Mouse (Mus musculus): ENCODE results near the gene Cdh22. TPM values are rescaled to one million over a fixed set of nuclear protein-coding genes. Genes with fewer than 3 reads are reported as not detected.

Gene Cdh22
- polyA plus RNA-seq, 1 experiment from 2014 or later, result 0.08 TPM

GRCm38 (mm10) chr2:165098861-165099260 is 135.8 kb downstream of the Cdh22 start:
- 69% methylated on average over 3 of the region's 3 CpGs for WGBS
- no peak for ATAC-seq (ENCODE audit: extremely low read depth, insufficient number of reproducible peaks, low FRiP score, low TSS enrichment)
- no peak overlapping the region for H3K4me2 ChIP-seq
- no peaks in the 10 kb centered on the region for H3K9me3 ChIP-seq
- H3K4me3 ChIP-seq, result no peak overlapping the region
- no peaks in the 10 kb centered on the region for H3K36me3 ChIP-seq
- H3K27ac ChIP-seq (replicated peaks), result no peak overlapping the region
- H3K27me3 ChIP-seq (replicated peaks), result peaks cover 97% of the 10 kb centered on the region
- H3K4me1 ChIP-seq, result peaks cover 11% of the 10 kb centered on the region
- H3K9ac ChIP-seq, result no peak overlapping the region

- Histone ChIP-seq H3K9me3 (no peaks in the 10 kb centered on the region), H3K27ac (replicated peaks) (no peak overlapping the region), H3K4me1 (peaks cover 11% of the 10 kb centered on the region), H3K4me2 (no peak overlapping the region), H3K4me3 (no peak overlapping the region), H3K9ac (no peak overlapping the region), H3K36me3 (no peaks in the 10 kb centered on the region), H3K27me3 (replicated peaks) (peaks cover 93% of the 10 kb centered on the region)
- WGBS, result 18% methylated on average over 10 of the region's 10 CpGs
- ATAC-seq (ENCODE audit: extremely low read depth, insufficient number of reproducible peaks, low FRiP score, low TSS enrichment), result no peak
Measured at GRCm38 (mm10) chr2:165096367-165096766, 138.3 kb downstream of the Cdh22 start.

- H3K4me1 ChIP-seq, result no peaks in the 10 kb centered on the region
- no peak overlapping the region for H3K4me3 ChIP-seq
- ATAC-seq (ENCODE audit: extremely low read depth, insufficient number of reproducible peaks, low FRiP score, low TSS enrichment), result no peak
- 64% methylated on average over 7 of the region's 7 CpGs for WGBS
- peaks cover 84% of the 10 kb centered on the region for H3K27me3 ChIP-seq (replicated peaks)
- no peak overlapping the region for H3K4me2 ChIP-seq
- H3K9ac ChIP-seq, result no peak overlapping the region
- H3K36me3 ChIP-seq, result no peaks in the 10 kb centered on the region
- no peak overlapping the region for H3K27ac ChIP-seq (replicated peaks)
- no peaks in the 10 kb centered on the region for H3K9me3 ChIP-seq
Measured at GRCm38 (mm10) chr2:165092393-165092792, 142.3 kb downstream of the Cdh22 start.

- ATAC-seq (ENCODE audit: extremely low read depth, insufficient number of reproducible peaks, low FRiP score, low TSS enrichment), result no peak
- no peak overlapping the region for H3K27ac ChIP-seq (replicated peaks)
- no peaks in the 10 kb centered on the region for H3K4me1 ChIP-seq
- H3K9ac ChIP-seq, result no peak overlapping the region
- H3K4me2 ChIP-seq, result no peak overlapping the region
- peaks cover 84% of the 10 kb centered on the region for H3K27me3 ChIP-seq (replicated peaks)
- no peaks in the 10 kb centered on the region for H3K9me3 ChIP-seq
- H3K4me3 ChIP-seq, result no peak overlapping the region
- WGBS, result 69% methylated on average over 8 of the region's 8 CpGs
- no peaks in the 10 kb centered on the region for H3K36me3 ChIP-seq
Measured at GRCm38 (mm10) chr2:165091433-165091965, 143.2 kb downstream of the Cdh22 start.

GRCm38 (mm10) chr2:165090650-165091049 is 144.0 kb downstream of the Cdh22 start, which contains the start of gene 1700025C18Rik:
Gene 1700025C18Rik, minus strand, starts transcription at chr2:165090750.
- 68% methylated on average over 2 of the region's 2 CpGs for WGBS
- no peak within 1 kb of the TSS for H3K27ac ChIP-seq (replicated peaks)
- no peak for ATAC-seq (ENCODE audit: extremely low read depth, insufficient number of reproducible peaks, low FRiP score, low TSS enrichment)

GRCm38 (mm10) chr2:165089470-165089869 is 145.2 kb downstream of the Cdh22 start:
- Histone ChIP-seq H3K27me3 (replicated peaks) (peaks cover 84% of the 10 kb centered on the region), H3K4me1 (no peaks in the 10 kb centered on the region), H3K27ac (replicated peaks) (no peak overlapping the region), H3K4me2 (no peak overlapping the region), H3K4me3 (no peak overlapping the region), H3K9ac (no peak overlapping the region), H3K36me3 (no peaks in the 10 kb centered on the region), H3K9me3 (no peaks in the 10 kb centered on the region)
- ATAC-seq (ENCODE audit: extremely low read depth, insufficient number of reproducible peaks, low FRiP score, low TSS enrichment), result no peak
- 20% methylated on average over 14 of the region's 14 CpGs for WGBS

More at GRCm38 (mm10) chr2:165090650-165091049, 144.0 kb downstream of the Cdh22 start, which contains the start of gene 1700025C18Rik:
- H3K4me1 ChIP-seq, result no peaks in the 10 kb centered on the region
- no peak within 1 kb of the TSS for H3K4me3 ChIP-seq
- no peak within 1 kb of the TSS for H3K4me2 ChIP-seq
- peaks cover 84% of the 10 kb centered on the region for H3K27me3 ChIP-seq (replicated peaks)
- H3K9me3 ChIP-seq, result no peaks in the 10 kb centered on the region
- no peaks in the 10 kb centered on the region for H3K36me3 ChIP-seq
- no peak within 1 kb of the TSS for H3K9ac ChIP-seq

GRCm38 (mm10) chr2:165086634-165087033 is 148.0 kb downstream of the Cdh22 start:
- no peak for ATAC-seq (ENCODE audit: extremely low read depth, insufficient number of reproducible peaks, low FRiP score, low TSS enrichment)
- no peaks in the 10 kb centered on the region for H3K4me1 ChIP-seq
- no peak overlapping the region for H3K9ac ChIP-seq
- no peaks in the 10 kb centered on the region for H3K9me3 ChIP-seq
- H3K36me3 ChIP-seq, result no peaks in the 10 kb centered on the region
- peaks cover 66% of the 10 kb centered on the region for H3K27me3 ChIP-seq (replicated peaks)
- WGBS, result 79% methylated on average over 4 of the region's 4 CpGs
- no peak overlapping the region for H3K4me2 ChIP-seq
- no peak overlapping the region for H3K4me3 ChIP-seq
- no peak overlapping the region for H3K27ac ChIP-seq (replicated peaks)

GRCm38 (mm10) chr2:165081257-165081656 is 153.4 kb downstream of the Cdh22 start:
- H3K9me3 ChIP-seq, result no peaks in the 10 kb centered on the region
- no peaks in the 10 kb centered on the region for H3K36me3 ChIP-seq
- no peak overlapping the region for H3K4me3 ChIP-seq
- 10% methylated on average over 7 of the region's 7 CpGs for WGBS
- H3K4me2 ChIP-seq, result no peak overlapping the region
- no peak overlapping the region for H3K27ac ChIP-seq (replicated peaks)
- H3K4me1 ChIP-seq, result no peaks in the 10 kb centered on the region
- peaks cover 77% of the 10 kb centered on the region for H3K27me3 ChIP-seq (replicated peaks)
- no peak overlapping the region for H3K9ac ChIP-seq
- ATAC-seq (ENCODE audit: extremely low read depth, insufficient number of reproducible peaks, low FRiP score, low TSS enrichment), result no peak

- no peaks in the 10 kb centered on the region for H3K9me3 ChIP-seq
- no peaks in the 10 kb centered on the region for H3K4me1 ChIP-seq
- H3K4me3 ChIP-seq, result no peak overlapping the region
- ATAC-seq (ENCODE audit: extremely low read depth, insufficient number of reproducible peaks, low FRiP score, low TSS enrichment), result no peak
- no peak overlapping the region for H3K4me2 ChIP-seq
- H3K27ac ChIP-seq (replicated peaks), result no peak overlapping the region
- no peak overlapping the region for H3K9ac ChIP-seq
- no peaks in the 10 kb centered on the region for H3K36me3 ChIP-seq
- 19% methylated on average over 9 of the region's 9 CpGs for WGBS
- H3K27me3 ChIP-seq (replicated peaks), result peaks cover 77% of the 10 kb centered on the region
Measured at GRCm38 (mm10) chr2:165080657-165081056, 154.0 kb downstream of the Cdh22 start.

GRCm38 (mm10) chr2:165078605-165079004 is 156.0 kb downstream of the Cdh22 start:
- 18% methylated on average over 10 of the region's 10 CpGs for WGBS
- Histone ChIP-seq H3K27ac (replicated peaks) (no peak overlapping the region), H3K4me2 (no peak overlapping the region), H3K4me1 (peaks cover 10% of the 10 kb centered on the region), H3K4me3 (no peak overlapping the region), H3K36me3 (no peaks in the 10 kb centered on the region), H3K9ac (no peak overlapping the region), H3K27me3 (replicated peaks) (peaks cover 79% of the 10 kb centered on the region), H3K9me3 (no peaks in the 10 kb centered on the region)
- ATAC-seq (ENCODE audit: extremely low read depth, insufficient number of reproducible peaks, low FRiP score, low TSS enrichment), result no peak

GRCm38 (mm10) chr2:165078045-165078444 is 156.6 kb downstream of the Cdh22 start:
- H3K27me3 ChIP-seq (replicated peaks), result peaks cover 85% of the 10 kb centered on the region
- 52% methylated on average over 8 of the region's 8 CpGs for WGBS
- ATAC-seq (ENCODE audit: extremely low read depth, insufficient number of reproducible peaks, low FRiP score, low TSS enrichment), result no peak

GRCm38 (mm10) chr2:165077055-165077454 is 157.6 kb downstream of the Cdh22 start:
- H3K27me3 ChIP-seq (replicated peaks), result peaks cover 94% of the 10 kb centered on the region
- WGBS, result 5% methylated on average over 9 of the region's 9 CpGs
- no peak overlapping the region for H3K9ac ChIP-seq
- no peak overlapping the region for H3K4me2 ChIP-seq
- no peak overlapping the region for H3K4me3 ChIP-seq
- ATAC-seq (ENCODE audit: extremely low read depth, insufficient number of reproducible peaks, low FRiP score, low TSS enrichment), result no peak
- H3K4me1 ChIP-seq, result peaks cover 13% of the 10 kb centered on the region
- H3K36me3 ChIP-seq, result no peaks in the 10 kb centered on the region
- no peaks in the 10 kb centered on the region for H3K9me3 ChIP-seq
- H3K27ac ChIP-seq (replicated peaks), result no peak overlapping the region

More at GRCm38 (mm10) chr2:165078045-165078444, 156.6 kb downstream of the Cdh22 start:
- no peak overlapping the region for H3K27ac ChIP-seq (replicated peaks)
- no peak overlapping the region for H3K4me2 ChIP-seq
- H3K9ac ChIP-seq, result no peak overlapping the region
- peaks cover 13% of the 10 kb centered on the region for H3K4me1 ChIP-seq
- no peak overlapping the region for H3K4me3 ChIP-seq
- no peaks in the 10 kb centered on the region for H3K9me3 ChIP-seq
- no peaks in the 10 kb centered on the region for H3K36me3 ChIP-seq

All from heart, embryonic 13.5 days (tissue).